Mouse (Mus musculus): ENCODE measurements around the gene Amacr.

DNA sequence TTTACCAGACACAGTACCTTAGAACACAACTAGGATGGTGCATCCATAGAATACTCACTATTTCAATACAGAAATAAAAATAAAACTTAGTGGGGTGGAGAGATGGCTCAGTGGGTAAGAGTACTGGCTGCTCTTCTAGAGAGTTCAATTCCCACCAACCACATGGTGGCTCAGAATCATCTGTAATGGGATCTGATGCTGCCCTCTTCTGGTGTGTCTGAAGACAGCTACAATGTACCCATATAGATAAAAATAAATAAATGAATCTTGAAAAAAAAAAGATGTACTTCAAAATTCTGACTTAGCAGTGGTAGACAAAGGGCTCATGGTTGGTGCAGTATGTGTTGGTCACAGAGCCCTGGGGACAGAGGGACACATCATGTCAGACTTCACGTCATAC, 10.0 kb downstream of the Amacr start:
- no peak for TF ChIP-seq CTCF (conservative IDR thresholded peaks at IDR 0.05; ENCODE audit: low read length)
- TF ChIP-seq POU5F1 (IDR thresholded peaks at IDR 0.05; ENCODE audit: borderline replicate concordance, low read length): no peak

Data from E14TG2a.4 (cell line).